Mouse (Mus musculus) hindlimb bud, embryonic 11.5 days (tissue): ENCODE measurements around the gene Gm17359.

Source experiments
- DNase-seq: peaks from one replicate; pipeline ENCODE4 v3.0.0-alpha.2; 2012; ENCODE audit warnings: low read depth, low spot score; ENCODE audit errors: extremely low spot score

Gm17359 gene

GRCm38 (mm10) chr3:79336044-79336766 is at the start of gene Gm17359:
Gene Gm17359, plus strand, starts transcription at chr3:79336661.
- DNase-seq, result no peak

DNA sequence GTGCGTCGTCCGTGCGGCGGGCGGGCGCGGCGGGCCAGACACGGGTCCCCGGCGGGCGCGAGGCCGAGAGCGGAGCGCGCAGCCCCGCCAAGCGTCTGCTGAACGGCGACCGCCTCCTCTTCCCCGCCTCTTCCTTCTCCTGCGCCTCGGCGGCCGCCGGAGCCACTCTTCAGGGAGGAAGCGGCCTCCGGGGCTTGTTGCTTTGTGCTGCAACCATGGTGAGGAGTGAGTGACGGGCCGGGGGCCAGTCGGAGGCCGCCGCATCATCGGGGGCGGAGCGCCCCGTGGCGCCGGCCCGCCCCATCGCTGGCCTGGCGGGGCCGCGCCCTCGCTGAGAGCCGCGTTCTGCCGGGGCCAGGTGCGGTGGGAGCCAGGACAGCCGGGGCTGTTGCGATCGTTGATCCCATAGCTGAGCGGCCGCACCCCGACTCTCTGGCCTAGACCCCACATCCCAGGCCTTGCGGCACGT is 49.3 kb upstream of the Gm17359 start:
- peak; percentile 52 for DNase-seq

DNA sequence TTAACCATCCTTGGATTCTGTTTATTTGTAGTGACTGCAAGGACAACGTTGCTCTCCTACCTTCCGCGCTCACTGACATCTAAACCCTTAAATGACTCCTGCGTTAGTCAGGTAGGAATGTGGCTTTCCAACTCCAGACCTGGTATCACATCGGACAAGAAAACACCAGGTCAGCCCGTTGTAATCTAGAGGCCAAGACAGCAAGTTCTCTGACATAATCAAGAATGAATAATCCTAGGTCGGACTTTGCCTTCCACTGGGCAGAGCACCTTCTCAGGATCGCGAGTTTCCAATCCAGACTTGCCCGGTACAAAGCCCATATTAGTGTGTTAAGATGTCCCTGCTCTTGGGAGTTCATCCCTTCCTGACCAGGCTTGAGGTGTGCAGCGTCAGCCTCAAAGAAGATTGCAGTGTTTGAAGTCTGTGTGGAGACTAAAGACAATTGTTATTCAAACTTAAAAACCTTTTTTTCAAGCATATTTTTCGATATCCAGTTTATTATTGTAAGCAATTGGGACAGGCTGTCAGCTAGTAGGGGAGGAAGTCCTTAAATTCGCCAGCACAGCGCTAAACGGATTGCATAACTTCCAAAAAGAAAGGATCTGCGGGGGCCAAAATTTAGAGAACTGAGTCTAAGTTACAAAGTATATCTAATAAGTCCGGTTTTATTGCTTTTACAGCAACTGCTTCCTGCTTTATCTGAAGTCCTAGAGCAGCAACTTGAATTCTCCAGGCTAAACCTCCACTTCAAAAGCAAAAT is 48.6 kb upstream of the Gm17359 start:
- DNase-seq, result no peak

- DNase-seq, result no peak
Observed at GRCm38 (mm10) chr3:79289050-79289449, 47.4 kb upstream of the Gm17359 start.

DNA sequence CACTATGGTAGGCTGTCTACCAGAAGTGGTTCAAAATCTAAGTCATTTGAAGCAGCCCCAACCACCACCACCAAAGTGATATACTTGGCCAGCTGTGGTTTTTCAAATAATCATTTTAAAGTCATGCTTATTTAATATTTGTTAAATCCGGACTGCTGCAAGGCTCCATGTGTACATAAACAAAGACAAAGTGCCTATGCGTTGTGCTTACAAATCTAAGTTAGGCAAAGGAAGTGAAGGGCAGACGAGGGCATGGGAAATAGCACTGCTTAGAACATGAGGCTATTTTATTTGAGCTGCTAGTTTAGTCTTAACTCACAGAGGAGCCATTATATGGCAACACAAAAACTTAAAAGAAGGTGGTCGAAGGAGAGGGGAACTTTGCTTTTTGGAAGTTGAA is 43.4 kb upstream of the Gm17359 start:
- DNase-seq, result no peak

GRCm38 (mm10) chr3:79294701-79295100 is 41.8 kb upstream of the Gm17359 start:
- no peak for DNase-seq

DNA sequence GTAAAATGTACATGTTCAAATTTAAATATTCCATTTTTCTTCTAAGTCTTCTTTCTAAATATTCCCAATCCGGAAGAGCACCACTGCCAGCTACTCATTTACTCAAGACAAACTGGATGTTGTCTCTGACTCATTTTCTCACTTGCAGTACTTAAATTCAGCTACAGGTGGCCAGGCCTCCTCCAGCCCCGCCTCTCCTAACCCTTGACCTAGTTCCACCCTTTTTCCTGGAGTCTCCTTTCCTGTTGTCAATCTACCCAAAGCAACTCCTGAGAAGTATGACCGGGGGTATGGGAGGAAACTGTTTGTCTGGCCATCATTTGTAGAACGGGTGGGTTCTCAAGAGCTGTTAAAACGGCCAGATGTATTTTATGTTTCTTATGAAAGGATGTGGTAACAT is 40.4 kb upstream of the Gm17359 start:
- no peak for DNase-seq

DNA sequence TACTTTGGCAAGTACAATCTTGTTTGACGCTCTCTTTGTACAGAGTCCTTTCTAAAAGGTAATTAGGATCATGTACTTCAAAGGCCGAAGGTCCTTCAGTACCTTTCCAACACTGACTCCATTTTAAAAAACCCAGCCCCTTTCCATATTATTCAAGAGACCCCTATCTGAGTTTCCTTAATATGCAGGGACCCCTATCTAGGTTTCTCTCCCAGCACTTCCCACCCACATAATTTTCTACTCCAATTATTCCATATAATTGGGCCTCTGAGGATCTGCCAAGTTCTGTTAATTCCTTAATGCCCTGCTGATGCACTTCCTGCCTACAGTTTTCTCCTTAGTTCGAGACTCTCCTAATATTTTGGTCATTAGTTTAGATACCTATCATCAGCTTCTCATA is 39.9 kb upstream of the Gm17359 start:
- DNase-seq, result no peak

DNA sequence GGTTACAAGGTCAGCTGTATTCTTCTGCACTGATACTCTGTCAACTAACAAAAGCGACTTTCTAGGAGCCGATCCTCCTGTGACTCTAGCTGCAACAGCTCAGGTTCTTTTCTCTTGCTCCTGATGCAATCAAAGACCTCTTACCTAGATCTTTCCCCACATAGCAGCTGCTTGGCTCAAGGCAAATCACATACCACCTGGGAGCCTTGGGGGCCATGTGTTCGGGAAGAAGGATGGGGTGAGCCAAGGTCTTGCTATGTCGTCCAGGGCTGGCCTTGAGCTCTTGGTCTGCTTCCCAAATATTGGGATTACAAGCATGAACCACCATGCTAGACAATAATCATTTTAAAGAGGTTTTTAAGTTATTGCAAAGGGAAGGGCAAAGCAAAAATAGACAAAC is 39.2 kb upstream of the Gm17359 start:
- DNase-seq, result no peak

GRCm38 (mm10) chr3:79299401-79299800 is 37.1 kb upstream of the Gm17359 start:
- no peak for DNase-seq

DNA sequence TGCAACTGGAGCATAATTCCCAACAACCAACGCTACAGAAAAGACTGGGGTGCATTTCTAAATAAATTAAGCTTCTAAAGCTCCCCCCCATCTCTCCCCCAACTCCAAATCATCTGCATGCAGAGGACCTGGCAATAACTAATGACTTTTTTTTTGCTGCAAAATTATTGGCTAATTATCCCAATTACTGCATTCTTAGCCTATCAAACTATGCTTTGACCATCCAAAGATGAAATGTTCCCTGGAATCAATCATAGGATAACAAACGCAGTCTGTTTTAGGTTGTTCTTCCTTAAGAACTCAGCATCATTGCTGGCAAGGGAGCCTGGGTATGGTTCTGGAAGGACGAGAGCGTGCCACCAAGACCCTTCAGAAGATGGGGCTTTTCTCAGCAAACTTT is 27.9 kb upstream of the Gm17359 start:
- no peak for DNase-seq

DNA sequence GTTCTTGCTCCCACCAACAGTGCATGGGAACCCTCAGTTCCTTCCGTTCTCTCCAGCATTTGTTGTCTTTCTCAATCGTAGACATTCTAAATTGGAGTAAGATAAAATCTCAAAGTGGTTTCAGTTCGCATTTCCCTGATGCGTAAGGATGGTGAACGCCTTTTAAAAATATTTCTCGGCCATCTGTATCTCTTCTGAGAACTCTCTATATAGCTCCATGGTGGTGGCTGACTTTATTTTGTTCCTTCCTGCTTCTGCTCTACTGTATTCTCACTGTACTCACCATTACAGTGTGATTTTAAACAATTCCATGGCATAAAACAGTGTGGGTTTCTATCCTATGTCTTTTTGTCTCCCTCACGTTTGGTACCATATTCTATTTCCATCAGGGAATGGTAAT is 26.3 kb upstream of the Gm17359 start:
- no peak for DNase-seq

DNA sequence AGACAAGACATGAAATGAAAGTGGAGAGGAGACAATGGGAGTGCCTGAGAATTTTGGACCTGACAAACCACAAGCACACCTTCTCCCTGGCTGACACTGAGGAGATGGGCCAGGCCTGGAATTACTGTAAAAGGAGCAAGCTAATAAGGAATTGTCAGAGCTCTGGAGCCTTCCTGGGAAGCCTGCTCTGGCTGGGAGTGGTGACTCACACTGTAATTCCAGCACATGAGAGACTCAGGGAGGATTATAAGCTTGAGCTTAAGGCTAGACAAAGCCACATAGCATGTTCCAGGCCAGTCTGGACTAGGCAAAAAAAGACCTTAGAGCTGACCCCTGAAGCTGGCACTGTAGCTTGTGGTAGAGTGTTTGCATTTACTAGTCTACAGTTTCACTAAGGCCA is 24.6 kb upstream of the Gm17359 start:
- no peak for DNase-seq

GRCm38 (mm10) chr3:79314006-79314698 is 22.3 kb upstream of the Gm17359 start:
- DNase-seq, result no peak

GRCm38 (mm10) chr3:79324697-79325526 is 11.5 kb upstream of the Gm17359 start:
- no peak for DNase-seq

- no peak for DNase-seq
Observed at GRCm38 (mm10) chr3:79329691-79330315, 6.7 kb upstream of the Gm17359 start.

DNA sequence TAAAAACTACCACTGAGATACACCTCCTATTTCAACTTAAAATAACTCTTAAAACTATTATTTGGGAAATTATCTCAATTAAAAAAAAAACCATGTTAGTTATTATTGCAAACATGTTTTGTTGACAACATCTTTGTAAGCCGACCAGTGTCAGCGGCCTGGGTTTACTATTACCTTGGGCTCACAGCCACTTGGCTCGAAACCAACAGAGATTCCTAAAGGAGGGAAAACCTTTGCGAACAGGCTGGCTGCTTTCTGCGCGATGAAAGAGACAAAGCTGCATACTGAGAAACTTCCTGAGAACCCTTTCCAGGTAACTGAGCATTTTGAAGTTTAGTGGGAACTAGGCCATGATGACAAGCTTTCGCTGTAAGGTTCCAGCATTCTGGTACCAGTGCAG is 3.4 kb upstream of the Gm17359 start:
- DNase-seq, result no peak

DNA sequence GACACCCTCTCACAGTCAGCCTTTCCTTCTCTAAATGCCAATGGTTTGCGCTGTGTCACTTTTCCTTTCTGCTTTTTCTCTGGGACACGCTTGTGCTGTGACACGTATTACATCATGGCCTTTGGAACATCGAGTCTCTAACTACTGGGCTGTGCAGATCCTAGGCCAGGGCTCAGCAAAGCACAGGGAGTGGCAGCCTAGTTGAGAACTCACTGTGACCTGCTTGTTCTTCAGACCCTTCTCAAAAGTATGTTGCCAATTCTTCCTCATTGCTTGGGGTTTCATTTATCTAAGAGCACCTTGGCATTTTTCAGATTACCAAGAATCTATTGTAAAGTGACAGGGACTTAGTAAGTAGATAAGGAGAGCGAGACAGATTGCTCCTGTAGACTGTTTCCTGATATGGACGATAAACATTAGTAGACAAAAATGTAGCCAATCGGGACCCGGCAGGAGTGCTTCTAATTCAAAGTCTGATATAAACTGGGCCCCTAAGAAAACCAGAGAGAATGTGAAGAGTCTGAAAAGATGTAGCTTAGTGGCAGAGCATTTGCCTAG is 2.7 kb upstream of the Gm17359 start:
- DNase-seq, result no peak

DNA sequence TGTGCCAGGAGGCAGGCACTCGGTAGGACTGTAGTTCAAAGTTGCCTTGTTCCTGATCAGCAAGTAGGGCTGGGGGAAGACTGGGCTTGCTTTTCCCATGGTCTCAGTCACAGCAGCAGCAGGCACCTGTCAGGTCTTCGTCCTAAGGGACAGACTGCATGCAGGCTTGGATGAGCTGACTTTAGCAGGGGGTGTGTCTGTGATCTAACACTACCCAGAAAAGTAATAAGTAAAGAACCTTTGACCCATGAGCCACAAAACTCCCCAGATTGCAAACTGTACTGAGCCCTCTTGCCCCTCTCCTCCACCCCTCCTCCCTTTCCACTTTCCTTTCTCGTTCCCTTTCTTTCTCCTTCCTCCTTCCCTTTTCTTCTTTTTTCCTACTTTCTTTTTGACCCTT is 4.3 kb downstream of the Gm17359 start:
- DNase-seq, result no peak
